Mouse (Mus musculus): ENCODE results near the gene Fam234b.

Gene Fam234b

DNA sequence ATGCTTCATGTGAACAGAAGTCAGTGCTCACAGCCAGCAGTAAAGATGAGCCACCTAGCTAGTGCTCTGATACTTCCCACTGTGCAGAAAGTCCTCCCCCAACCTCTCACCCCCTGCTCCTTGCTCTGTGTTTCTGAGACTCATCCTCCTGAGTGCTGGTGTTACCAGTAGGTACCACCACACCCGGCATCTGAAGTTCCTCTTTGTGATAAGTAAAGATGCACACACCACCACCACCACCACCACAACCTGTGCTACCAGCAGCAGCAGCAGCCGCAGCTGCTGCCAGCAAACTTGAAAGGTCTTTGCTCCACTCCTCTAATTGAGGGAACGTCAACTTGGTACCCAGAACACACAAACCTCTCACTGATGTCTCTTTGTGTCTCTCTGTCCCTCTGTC lies 69.4 kb downstream of the Fam234b start:
- no peak for DNase-seq (ENCODE audit: low read depth, low spot score)

GRCm38 (mm10) chr6:135268392-135268791 lies 70.6 kb downstream of the Fam234b start:
- DNase-seq (ENCODE audit: low read depth, low spot score): no peak

GRCm38 (mm10) chr6:135269626-135270025 lies 71.8 kb downstream of the Fam234b start:
- DNase-seq (ENCODE audit: low read depth, low spot score): no peak

DNA sequence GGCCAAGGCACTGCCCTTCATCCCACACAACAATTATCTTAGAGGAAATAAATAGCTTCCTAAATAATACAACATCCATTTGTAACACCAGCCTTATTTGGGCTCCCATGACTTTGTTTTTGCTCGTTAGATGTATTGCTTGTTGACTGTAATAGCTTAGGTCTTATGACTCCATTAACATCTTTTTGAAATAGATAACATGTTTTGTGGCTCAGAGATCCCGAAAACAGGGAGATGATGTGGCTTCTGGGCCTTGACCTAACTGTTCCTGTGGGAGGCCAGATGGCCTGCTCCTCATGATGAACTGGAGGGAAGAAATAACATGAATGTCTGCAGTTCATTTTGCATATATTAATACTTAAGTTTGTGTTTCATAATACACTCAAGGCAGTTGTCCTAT lies 74.0 kb downstream of the Fam234b start:
- DNase-seq (ENCODE audit: low read depth, low spot score): no peak

DNA sequence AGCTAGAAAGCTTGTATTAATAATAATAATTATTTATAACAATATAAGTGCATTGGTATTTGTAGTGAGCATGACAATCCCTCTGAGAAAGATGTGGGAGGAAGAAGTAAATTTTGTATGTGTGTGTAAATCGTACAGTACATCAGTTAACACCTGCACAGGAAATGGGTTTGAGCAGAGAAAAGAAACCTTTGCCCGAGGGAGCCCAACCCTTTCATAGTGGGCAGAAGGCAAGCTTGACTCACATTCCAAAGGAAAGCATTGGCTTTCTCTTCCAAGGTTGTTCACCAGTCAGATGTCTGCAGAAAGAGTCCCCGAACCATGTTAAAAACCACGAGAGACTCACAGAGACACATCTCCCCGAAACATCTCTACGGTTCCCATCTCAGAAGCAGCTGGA lies 75.3 kb downstream of the Fam234b start:
- DNase-seq (ENCODE audit: low read depth, low spot score): no peak

GRCm38 (mm10) chr6:135275231-135275630 lies 77.5 kb downstream of the Fam234b start:
- no peak for DNase-seq (ENCODE audit: low read depth, low spot score)

DNA sequence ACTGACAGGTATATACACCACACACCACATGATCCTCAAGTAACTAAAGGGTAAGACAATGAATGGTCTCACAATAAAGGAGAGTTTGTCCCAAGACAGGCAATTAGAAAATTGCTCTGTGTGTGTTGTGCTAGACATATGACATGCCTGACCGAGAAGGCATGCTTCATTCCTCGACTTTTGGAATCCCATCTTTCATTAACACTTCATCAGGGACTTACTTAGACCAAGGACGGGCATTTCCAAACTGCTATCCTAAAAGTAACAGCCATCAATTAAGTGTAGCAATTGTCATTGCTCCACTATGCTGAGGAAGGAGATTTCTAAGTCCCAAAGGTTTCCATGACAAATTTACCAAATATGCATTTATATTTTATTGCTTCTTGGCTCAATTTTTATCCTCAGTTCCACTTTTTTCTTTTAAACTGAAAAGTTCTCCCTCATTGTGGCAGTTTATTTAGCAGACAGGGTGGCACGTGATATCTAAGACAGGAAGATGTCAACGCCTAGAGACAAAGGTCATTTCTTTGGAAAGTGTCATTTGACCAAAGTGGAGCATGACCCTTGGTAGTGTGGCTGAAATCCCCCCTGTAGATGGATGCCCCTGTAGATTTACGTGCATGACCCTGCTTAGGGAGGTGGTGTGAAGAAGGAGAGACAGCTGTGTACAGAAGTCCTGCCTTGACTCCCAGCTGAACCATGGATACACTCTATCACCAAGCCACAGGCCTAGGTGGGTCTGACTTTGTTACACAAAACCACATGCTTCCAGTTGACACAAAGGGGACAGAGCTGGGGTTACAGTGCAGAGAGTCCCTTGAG lies 78.9 kb downstream of the Fam234b start:
- DNase-seq (ENCODE audit: low read depth, low spot score): no peak

DNA sequence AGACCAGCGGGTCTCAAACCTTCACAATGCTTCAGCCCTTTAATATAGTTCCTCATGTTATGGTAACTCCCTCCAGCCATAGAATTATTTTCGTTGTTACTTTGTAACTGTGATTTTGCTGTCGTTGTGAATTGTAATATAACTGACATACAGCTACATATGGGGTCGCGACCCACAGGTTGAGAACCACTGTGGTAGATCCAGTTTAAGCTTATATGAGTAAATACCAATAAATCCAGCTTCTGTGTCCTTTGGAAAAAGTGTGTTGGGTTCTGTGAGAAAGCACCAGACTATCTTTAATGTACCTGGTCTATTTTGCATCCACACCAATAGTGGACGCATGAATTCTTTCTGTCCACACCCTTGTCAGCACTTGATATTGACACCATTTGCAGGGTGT lies 80.5 kb downstream of the Fam234b start:
- no peak for DNase-seq (ENCODE audit: low read depth, low spot score)

- no peak for DNase-seq (ENCODE audit: low read depth, low spot score)
These were observed 81.5 kb downstream of the Fam234b start for GRCm38 (mm10) chr6:135279286-135279685.

GRCm38 (mm10) chr6:135279856-135280255 lies 82.1 kb downstream of the Fam234b start:
- no peak for DNase-seq (ENCODE audit: low read depth, low spot score)

GRCm38 (mm10) chr6:135292391-135292790 lies 94.6 kb downstream of the Fam234b start:
- DNase-seq (ENCODE audit: low read depth, low spot score): no peak

DNA sequence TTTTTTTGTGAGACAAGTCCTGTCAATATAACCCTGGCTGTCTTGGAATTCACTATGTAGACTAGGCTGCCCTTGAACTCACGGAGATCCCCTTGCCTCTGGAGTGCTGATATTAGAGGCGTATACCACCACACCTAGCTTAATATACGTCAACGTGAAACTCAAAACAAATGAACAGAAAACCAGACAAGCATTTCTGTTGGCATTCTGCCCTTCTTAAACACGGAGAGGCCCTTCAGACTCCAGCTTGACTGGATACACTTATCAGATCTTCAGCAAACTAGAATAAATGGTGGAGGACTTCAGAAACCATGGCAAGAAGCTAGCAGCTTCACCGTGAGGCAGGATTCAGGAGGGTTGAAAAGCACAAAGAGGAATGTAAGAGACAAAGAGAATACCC lies 96.4 kb downstream of the Fam234b start:
- DNase-seq (ENCODE audit: low read depth, low spot score): no peak
